Mouse (Mus musculus) stomach, postnatal 0 days (tissue): ENCODE results near the gene Clcn6.

Source experiments
- CTCF ChIP-seq: IDR thresholded peaks from 2 replicates; pipeline ENCODE4 v1.5.1; 2016; ENCODE audit warnings: antibody characterized with exemption, low read depth, mild to moderate bottlenecking, moderate library complexity
- EP300 ChIP-seq: optimal IDR thresholded peaks from 2 replicates; pipeline ENCODE3; 2016; ENCODE audit warnings: antibody characterized with exemption

- no peak for TF ChIP-seq CTCF
- TF ChIP-seq EP300 = no peak
Measured at GRCm38 (mm10) chr4:147978391-147978790, 60.2 kb downstream of the Clcn6 start.
